In genomic region chr9:16028394-16028911, GRCm38 (mm10) we compare ENCODE assay signal across 9 mouse cellular contexts.
A peak's percentile ranks its signal among the peaks of the same experiment; 100 is the strongest.
DNase-seq lines count a peak whose midpoint lies in the region; ATAC-seq and TF ChIP-seq lines count a peak whose summit lies in the region.
"Had no signal": no experiment of that assay in that cellular context is flagged by ENCODE, and none has a peak within 500 bp of the region (broad histone marks: within the 10 kb centered on the region; RNA-seq: fewer than 3 reads in every experiment).

No protein-coding gene starts in this region.

- no peak overlapping the region for H3K27ac ChIP-seq in kidney, postnatal 0 days
- peak overlapping the region; percentile 32 for H3K27ac ChIP-seq in layer of hippocampus, adult 2 months

- peak; percentile 29; the same call in 1 of the 2 replicates for ATAC-seq in kidney, postnatal 0 days (replicated peaks; ENCODE audit: low FRiP score, low read depth)
- no peak for ATAC-seq in megakaryocyte-erythroid progenitor cell, adult 5-6 weeks (replicated peaks; ENCODE audit: low FRiP score, low TSS enrichment, poor library complexity, severe bottlenecking)
- ATAC-seq: Patski had no signal

- no peak overlapping the region for H3K4me3 ChIP-seq in kidney, postnatal 0 days (replicated peaks; ENCODE audit: low read depth, low read length)
- H3K4me3 ChIP-seq in layer of hippocampus, adult 2 months, result no peak overlapping the region
- H3K4me3 ChIP-seq: erythroblast, embryonic 14.5 days had no signal

- no peak overlapping the region for H3K9ac ChIP-seq in kidney, postnatal 0 days (ENCODE audit: low read depth, low read length)

- no peaks in the 10 kb centered on the region for H3K9me3 ChIP-seq in kidney, postnatal 0 days (replicated peaks; ENCODE audit: low read length)

- H3K27me3 ChIP-seq in kidney, postnatal 0 days (ENCODE audit: insufficient read depth, low read length), result no peaks in the 10 kb centered on the region

- H3K4me1 ChIP-seq in kidney, postnatal 0 days (replicated peaks; ENCODE audit: insufficient read depth, low read length), result no peaks in the 10 kb centered on the region

- no peak overlapping the region for H3K4me2 ChIP-seq in kidney, postnatal 0 days (ENCODE audit: low read length)

- peak; percentile 74 for DNase-seq in kidney, postnatal 0 days (ENCODE audit: low spot score)
- no peak for DNase-seq in kidney, postnatal 36 days
- peak; percentile 25 to 40 for DNase-seq in frontal cortex, postnatal 14 days (ENCODE audit: low spot score in 2 of 2)
- peak; percentile 34 to 43 for DNase-seq in layer of hippocampus, adult 2 months (ENCODE audit: low spot score in 2 of 2)
- peak; percentile 43 for DNase-seq in right cerebral cortex, adult 18-20 months
- DNase-seq in urinary bladder, postnatal 36 days (ENCODE audit: low spot score in 2 of 2), result no peak

- no peaks in the 10 kb centered on the region for H3K36me3 ChIP-seq in kidney, postnatal 0 days (ENCODE audit: insufficient read depth, low read length)

- TF ChIP-seq CTCF in kidney, postnatal 0 days (IDR thresholded peaks at IDR 0.05; ENCODE audit: low read depth), result 0 out of 2 replicates have a peak, but pooled peaks have one; percentile 11
- peak; percentile 48 for TF ChIP-seq CTCF in layer of hippocampus, adult 2 months (conservative IDR thresholded peaks at IDR 0.05)

- WGBS in kidney, postnatal 0 days, result 19% methylated on average over 4 of the region's 4 CpGs

Comparison
In these comparisons a context has a peak if more than half of its experiments do, and no peak if none do; other contexts are left out.
1. DNase-seq: peak in kidney, postnatal 0 days (single experiment), frontal cortex, postnatal 14 days (2 of 2), layer of hippocampus, adult 2 months (2 of 2) and right cerebral cortex, adult 18-20 months (single experiment); none in kidney, postnatal 36 days (0 of 2) and urinary bladder, postnatal 36 days (0 of 2).